Mouse (Mus musculus) hindbrain, embryonic 11.5 days (tissue): Measurements from ENCODE around the gene Gpr50. TPM values are rescaled to one million over a fixed set of nuclear protein-coding genes. Genes with fewer than 3 reads are reported as not detected.

ENCODE experiments used
- ATAC-seq: fragments of 200-750 bp; cut with Nextera tagmentation; 2 replicates; pipeline ENCODE4 v1.8.0; 2017; ENCODE audit warnings: mild to moderate bottlenecking, moderate TSS enrichment, moderate library complexity; ENCODE audit not compliant: low FRiP score
- DNase-seq: peaks from one replicate; pipeline ENCODE4 v3.0.0-alpha.2; 2015; ENCODE audit warnings: low spot score
- H3K27ac ChIP-seq: fragments of 300-500 bp; sonication (generic); 2 replicates; pipeline ENCODE4 v1.5.1; 2014; ENCODE audit warnings: mild to moderate bottlenecking, low read depth, low read length
- H3K27me3 ChIP-seq: fragments of 300-500 bp; sonication (generic); 2 replicates; pipeline ENCODE4 v1.6.1; 2014; ENCODE audit warnings: mild to moderate bottlenecking, low read length, moderate library complexity, mixed read lengths; ENCODE audit not compliant: control insufficient read depth, insufficient read depth
- H3K36me3 ChIP-seq: fragments of 300-500 bp; sonication (generic); 2 replicates; pipeline ENCODE4 v1.6.1; 2014; ENCODE audit warnings: mild to moderate bottlenecking, low read length, moderate library complexity, mixed read lengths; ENCODE audit not compliant: control insufficient read depth, insufficient read depth
- H3K4me1 ChIP-seq: fragments of 300-500 bp; sonication (generic); replicated peaks from 2 replicates; pipeline ENCODE4 v1.6.1; 2014; ENCODE audit warnings: low read length, mixed read lengths; ENCODE audit not compliant: control insufficient read depth, insufficient read depth
- H3K4me2 ChIP-seq: fragments of 300-500 bp; sonication (generic); replicated peaks from 2 replicates; pipeline ENCODE4 v1.6.1; 2014; ENCODE audit warnings: mild to moderate bottlenecking, low read depth, low read length
- H3K4me3 ChIP-seq: fragments of 300-500 bp; sonication (generic); 2 replicates; pipeline ENCODE4 v1.5.1; 2014; ENCODE audit warnings: low read depth, low read length
- H3K9ac ChIP-seq: fragments of 300-500 bp; sonication (generic); 2 replicates; pipeline ENCODE4 v1.6.1; 2014; ENCODE audit warnings: low read depth, low read length
- H3K9me3 ChIP-seq: fragments of 300-500 bp; sonication (generic); 2 replicates; pipeline ENCODE4 v1.6.1; 2016; ENCODE audit warnings: low read length; ENCODE audit not compliant: control insufficient read depth
- WGBS: fragments of 180-500 bp; shearing (Covaris S2); extraction: QIAGEN DNeasy Blood & Tissue Kit; methylation state at CpG from one replicate; pipeline ENCODE4 v1.1.7; 2014; 5-methylcytosine and 5-hydroxymethylcytosine counted together
- polyA plus RNA-seq: library from polyadenylated mRNA; unstranded; fragments of >200 nt; fragmentation: Nextera tagmentation; extraction: Ambion mirVana; gene quantifications from 2 replicates; pipeline ENCODE4 v1.2.1, GENCODE M21; 2014

Gpr50 gene
- polyA plus RNA-seq: 1.3 and 1.4 TPM in 2 replicates

DNA sequence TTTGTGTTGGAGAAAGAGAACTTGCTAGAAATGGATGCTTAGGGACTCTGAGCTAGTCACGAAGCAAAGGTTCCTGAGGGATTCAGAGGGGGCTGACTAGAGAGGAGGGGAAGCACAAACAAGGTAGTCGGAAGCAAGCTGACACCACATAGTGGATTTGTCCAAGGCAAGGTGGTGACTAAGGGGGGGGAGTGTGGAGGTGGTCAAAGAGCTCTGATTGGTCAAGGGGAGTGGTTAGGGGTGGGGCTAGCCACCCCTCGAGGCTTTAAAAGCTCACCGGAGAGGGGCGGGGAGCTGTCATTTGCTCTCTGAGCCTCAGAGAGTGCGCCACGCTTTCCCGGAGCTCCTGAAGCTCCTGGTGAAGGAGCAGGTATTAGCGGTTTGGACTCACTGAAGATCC is at the start of gene Gpr50:
Gene Gpr50 (plus strand): TSS at position 294 of the 400 bp plus-strand sequence.
- DNase-seq (no peak), ATAC-seq (peak; percentile 51; the same call in 1 of the 2 replicates)
- Histone ChIP-seq H3K4me2 (peak within 1 kb of the TSS; percentile 72), H3K9ac (no peak within 1 kb of the TSS), H3K36me3 (no peaks in the 10 kb centered on the region), H3K4me3 (peak within 1 kb of the TSS; percentile 40), H3K27me3 (peaks cover 40% of the 10 kb centered on the region), H3K9me3 (peaks cover 6% of the 10 kb centered on the region), H3K27ac (no peak within 1 kb of the TSS), H3K4me1 (no peaks in the 10 kb centered on the region)
- WGBS: 37% methylated on average over 8 of the region's 9 CpGs

DNA sequence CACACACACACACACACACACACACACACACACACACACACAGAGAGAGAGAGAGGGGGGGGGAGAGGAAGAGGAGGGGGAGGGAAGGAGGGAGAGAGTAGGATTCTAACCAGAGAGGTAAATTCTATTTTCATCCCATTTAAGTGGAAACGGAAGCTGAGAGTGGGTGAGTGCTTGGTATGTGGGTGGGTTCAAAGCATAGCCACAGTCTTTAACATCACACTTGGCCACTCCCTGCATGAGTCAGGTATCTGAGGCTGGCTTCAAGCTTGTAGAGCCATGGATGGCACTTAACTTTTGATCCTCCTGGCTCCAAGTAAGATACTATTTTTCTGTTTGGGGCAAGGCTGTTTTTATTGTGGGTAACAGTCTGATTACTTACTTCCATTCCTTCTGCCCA is 41.2 kb upstream of the Gpr50 start:
- no peak overlapping the region for H3K4me2 ChIP-seq
- no peaks in the 10 kb centered on the region for H3K27me3 ChIP-seq
- no peak overlapping the region for H3K4me3 ChIP-seq
- no peaks in the 10 kb centered on the region for H3K9me3 ChIP-seq
- ATAC-seq (no peak), DNase-seq (no peak)
- H3K27ac ChIP-seq: no peak overlapping the region
- no peaks in the 10 kb centered on the region for H3K4me1 ChIP-seq
- no peaks in the 10 kb centered on the region for H3K36me3 ChIP-seq
- no peak overlapping the region for H3K9ac ChIP-seq
- 56% methylated on average over 1 of the region's 1 CpGs for whole genome bisulfite sequencing

DNA sequence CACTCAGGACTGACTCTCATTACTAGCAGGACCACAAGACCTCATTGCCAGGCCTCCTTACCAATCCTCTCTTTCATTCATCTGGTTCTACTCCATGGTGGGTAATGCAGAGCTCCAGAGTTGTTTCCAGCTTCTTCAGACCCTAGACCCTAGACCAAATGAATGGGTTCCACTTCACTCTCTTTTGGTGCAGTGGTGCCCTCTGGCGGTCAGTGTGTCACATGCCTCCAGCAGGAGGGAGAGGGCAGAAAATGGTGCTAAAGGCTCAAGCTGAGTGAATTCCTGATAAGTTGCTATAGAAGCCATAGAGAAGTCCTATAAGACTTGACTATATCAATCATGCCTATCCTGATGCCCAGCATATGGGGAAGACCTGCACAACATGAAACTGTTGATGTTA is 39.6 kb upstream of the Gpr50 start:
- no peak overlapping the region for H3K9ac ChIP-seq
- peak; percentile 58 for DNase-seq

DNA sequence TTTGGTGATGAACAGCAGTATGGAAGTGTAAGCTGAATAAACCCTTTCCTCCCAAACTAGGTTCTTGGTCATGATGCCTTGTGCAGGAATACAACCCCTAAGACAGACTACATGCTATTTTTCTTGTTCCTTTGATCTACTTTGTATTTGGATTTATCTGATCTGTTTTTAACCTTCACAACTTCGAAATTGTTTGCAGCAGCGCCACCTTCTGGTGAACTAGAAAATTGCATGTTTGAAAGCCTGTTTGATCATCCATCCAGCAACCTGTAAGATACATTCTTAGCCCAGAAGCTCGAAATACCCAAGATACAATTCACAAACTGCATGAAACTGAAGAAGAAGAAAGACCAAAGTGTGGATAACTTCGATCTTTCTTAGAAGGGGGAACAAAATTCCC is 35.2 kb upstream of the Gpr50 start:
- ATAC-seq: no peak

More for the DNA sequence above, 39.6 kb upstream of the Gpr50 start:
- Histone ChIP-seq H3K27ac (no peak overlapping the region), H3K4me1 (no peaks in the 10 kb centered on the region), H3K27me3 (no peaks in the 10 kb centered on the region), H3K36me3 (no peaks in the 10 kb centered on the region), H3K9me3 (no peaks in the 10 kb centered on the region), H3K4me3 (no peak overlapping the region), H3K4me2 (no peak overlapping the region)
- WGBS: 33% methylated on average over 1 of the region's 1 CpGs
- ATAC-seq: no peak

DNA sequence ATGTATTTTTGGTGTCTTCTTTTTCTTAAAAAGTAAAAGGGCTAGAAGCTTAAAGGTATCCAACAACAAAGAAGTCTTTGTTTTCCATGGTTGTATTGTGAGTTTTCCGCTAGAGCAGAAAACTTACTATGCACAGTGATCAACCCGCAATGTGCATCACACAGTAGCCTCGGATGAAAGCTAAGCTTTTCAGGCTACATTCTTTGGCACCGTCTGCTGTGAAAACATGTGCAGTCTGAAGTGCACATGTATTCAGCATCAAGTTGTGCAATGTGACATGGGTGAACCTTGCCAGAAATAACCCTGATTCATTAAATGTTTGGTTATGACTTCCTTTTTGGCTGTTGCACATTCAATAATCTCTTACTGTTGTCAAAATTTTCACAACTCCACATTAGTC is 32.8 kb upstream of the Gpr50 start:
- Histone ChIP-seq H3K9me3 (no peaks in the 10 kb centered on the region), H3K27me3 (no peaks in the 10 kb centered on the region), H3K27ac (no peak overlapping the region), H3K4me3 (no peak overlapping the region), H3K4me2 (no peak overlapping the region), H3K9ac (no peak overlapping the region), H3K36me3 (no peaks in the 10 kb centered on the region), H3K4me1 (no peaks in the 10 kb centered on the region)
- WGBS: 72% methylated on average over 4 of the region's 4 CpGs
- ATAC-seq (no peak), DNase-seq (no peak)

More for the DNA sequence above, 35.2 kb upstream of the Gpr50 start:
- Histone ChIP-seq H3K9ac (no peak overlapping the region), H3K9me3 (no peaks in the 10 kb centered on the region), H3K4me1 (no peaks in the 10 kb centered on the region), H3K4me3 (no peak overlapping the region), H3K27ac (no peak overlapping the region), H3K27me3 (no peaks in the 10 kb centered on the region), H3K4me2 (no peak overlapping the region), H3K36me3 (no peaks in the 10 kb centered on the region)
- WGBS: 16% methylated on average over 4 of the region's 4 CpGs
- peak; percentile 70 for DNase-seq

DNA sequence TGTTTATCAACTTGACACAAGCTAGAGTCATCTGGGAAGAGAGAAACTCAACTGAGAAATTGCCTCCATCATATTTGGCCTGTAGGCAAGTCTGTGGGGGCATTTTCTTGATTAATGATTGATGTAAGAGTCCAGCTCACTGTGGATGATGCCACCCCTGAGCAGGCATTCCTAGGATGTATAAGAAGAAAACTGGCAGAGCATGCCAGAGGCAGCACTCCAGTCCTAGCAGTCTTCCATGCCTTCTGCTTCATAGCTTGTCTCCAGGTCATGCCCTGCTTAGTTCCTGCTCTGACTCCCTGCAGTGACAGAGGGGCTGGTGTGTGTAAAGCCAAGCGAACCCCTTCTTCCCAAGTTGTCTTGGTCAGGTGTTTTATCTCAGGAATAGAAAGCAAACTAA is 32.3 kb upstream of the Gpr50 start:
- H3K9ac ChIP-seq: no peak overlapping the region
- H3K36me3 ChIP-seq: no peaks in the 10 kb centered on the region
- no peak overlapping the region for H3K4me2 ChIP-seq
- no peaks in the 10 kb centered on the region for H3K9me3 ChIP-seq
- H3K27me3 ChIP-seq: no peaks in the 10 kb centered on the region
- no peak overlapping the region for H3K4me3 ChIP-seq
- ATAC-seq (no peak), DNase-seq (no peak)
- 63% methylated on average over 1 of the region's 1 CpGs for WGBS
- no peak overlapping the region for H3K27ac ChIP-seq
- no peaks in the 10 kb centered on the region for H3K4me1 ChIP-seq

DNA sequence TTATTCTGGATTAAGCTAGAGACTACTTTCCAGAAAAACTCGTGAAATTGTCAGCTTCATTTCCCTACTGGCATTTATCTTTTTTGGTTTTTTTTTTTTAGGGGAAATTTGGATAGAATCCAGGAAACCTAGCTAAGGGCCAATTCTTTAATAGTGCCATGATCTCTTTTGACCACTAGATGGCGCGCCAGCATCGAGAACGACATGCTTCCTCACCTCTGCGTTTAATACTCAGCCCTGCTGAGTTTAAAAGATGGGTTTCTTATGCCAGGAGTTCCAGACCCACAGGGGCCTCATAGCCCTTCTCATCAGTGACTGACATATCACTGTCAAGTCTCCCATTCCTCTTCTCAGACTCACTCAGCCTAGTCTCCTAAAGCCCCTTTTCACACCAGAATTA is 15.5 kb upstream of the Gpr50 start:
- H3K27me3 ChIP-seq: no peaks in the 10 kb centered on the region
- H3K4me1 ChIP-seq: no peaks in the 10 kb centered on the region
- DNase-seq: peak; percentile 67
- H3K36me3 ChIP-seq: no peaks in the 10 kb centered on the region
- 2% methylated on average over 6 of the region's 6 CpGs for WGBS
- no peak overlapping the region for H3K4me2 ChIP-seq
- H3K4me3 ChIP-seq: no peak overlapping the region
- H3K9me3 ChIP-seq: no peaks in the 10 kb centered on the region
- no peak for ATAC-seq
- no peak overlapping the region for H3K9ac ChIP-seq
- H3K27ac ChIP-seq: no peak overlapping the region

DNA sequence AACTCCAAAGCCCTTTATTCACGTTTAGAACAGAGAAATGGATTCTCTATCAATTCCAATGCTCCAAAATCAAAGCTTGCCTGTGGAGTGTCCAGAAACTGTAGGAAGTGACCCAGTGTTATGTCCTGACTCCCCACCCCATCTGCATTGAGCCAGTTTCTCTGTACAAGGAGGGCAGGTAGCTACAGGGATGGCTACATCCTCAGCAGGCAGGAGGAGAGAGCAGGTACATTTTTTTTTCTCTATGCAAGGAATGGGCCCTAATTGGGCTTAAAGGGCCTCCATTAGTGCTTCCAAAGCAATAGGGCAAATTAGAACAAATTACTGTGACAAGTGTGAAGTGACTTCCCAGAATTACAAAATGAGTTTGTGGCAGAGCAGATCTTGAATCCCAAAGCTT is 15.0 kb upstream of the Gpr50 start:
- Histone ChIP-seq H3K27ac (no peak overlapping the region), H3K9ac (no peak overlapping the region), H3K9me3 (no peaks in the 10 kb centered on the region), H3K4me2 (no peak overlapping the region), H3K4me1 (no peaks in the 10 kb centered on the region), H3K4me3 (no peak overlapping the region), H3K36me3 (no peaks in the 10 kb centered on the region), H3K27me3 (no peaks in the 10 kb centered on the region)
- no peak for DNase-seq
- WGBS: 12% methylated on average over 1 of the region's 1 CpGs
- ATAC-seq: no peak

DNA sequence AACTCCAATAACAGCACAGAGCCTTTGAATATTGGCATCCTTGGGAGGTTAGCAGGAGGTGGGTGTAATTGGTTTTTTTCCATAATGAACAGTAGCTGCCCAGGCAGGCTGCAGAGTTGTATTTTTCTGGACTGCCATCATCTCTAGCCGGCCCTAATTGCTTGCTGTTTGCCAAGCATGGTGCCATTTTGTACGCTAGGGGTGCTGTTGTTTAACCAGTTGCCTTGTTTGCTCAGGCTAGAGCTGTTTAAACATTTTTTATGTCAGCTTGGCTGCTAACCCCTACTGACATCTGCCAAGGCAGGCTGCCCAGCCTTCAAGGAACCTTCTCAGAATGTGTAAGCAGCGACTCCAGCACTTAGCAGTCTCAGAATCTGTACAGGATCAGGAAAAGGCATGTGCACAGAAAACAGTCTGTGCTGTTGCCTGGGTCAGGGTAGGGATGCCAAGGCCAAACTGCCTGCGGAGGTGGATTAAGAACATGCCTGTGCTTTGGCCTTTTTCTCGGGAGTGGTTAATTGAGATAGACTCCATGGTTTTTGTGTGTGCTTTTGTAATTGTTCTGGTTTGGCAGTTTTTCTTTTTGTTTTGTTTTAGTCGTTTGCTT is 14.5 kb upstream of the Gpr50 start:
- Histone ChIP-seq H3K4me3 (no peak overlapping the region), H3K27me3 (no peaks in the 10 kb centered on the region), H3K36me3 (no peaks in the 10 kb centered on the region), H3K9me3 (no peaks in the 10 kb centered on the region), H3K9ac (no peak overlapping the region), H3K4me1 (no peaks in the 10 kb centered on the region), H3K27ac (no peak overlapping the region), H3K4me2 (no peak overlapping the region)
- ATAC-seq (peak; percentile 66), DNase-seq (peak; percentile 52)
- WGBS: 48% methylated on average over 6 of the region's 6 CpGs
